Mouse (Mus musculus): ENCODE results near the gene Olfr1054. TPM values are rescaled to one million over a fixed set of nuclear protein-coding genes. Genes with fewer than 3 reads are reported as not detected.
"Not testable (repeated sequence)": the region's sequence is repeated elsewhere in the genome, so short reads cannot be mapped to it uniquely, and the experiment has no call there.

Gene Olfr1054
- not detected for total RNA-seq (2021)
- long read RNA-seq, experiment 1 = 0 reads
- long read RNA-seq, experiment 2 = 0 reads

DNA sequence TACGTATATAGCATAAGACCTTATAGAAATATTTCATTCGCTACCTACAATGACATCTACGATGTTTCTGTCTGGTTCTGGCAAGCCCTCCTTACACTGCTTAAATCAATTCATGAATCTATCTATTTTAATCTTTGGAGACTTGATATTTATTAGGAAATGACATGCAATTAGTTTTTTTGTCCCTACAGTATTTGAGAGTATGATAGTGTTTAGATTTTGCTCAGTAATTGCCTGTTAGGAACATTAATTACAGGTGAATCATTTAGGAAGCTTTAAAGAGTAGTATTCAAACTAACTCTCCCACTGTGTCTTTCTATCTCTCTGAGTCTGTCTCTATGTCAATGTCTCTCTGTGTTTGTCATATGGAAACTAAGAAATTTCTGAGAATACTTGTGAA is at the start of gene Olfr1054:
Gene Olfr1054 (minus strand): TSS at position 101 of the 400 bp plus-strand sequence.
- DNase-seq = no peak

DNA sequence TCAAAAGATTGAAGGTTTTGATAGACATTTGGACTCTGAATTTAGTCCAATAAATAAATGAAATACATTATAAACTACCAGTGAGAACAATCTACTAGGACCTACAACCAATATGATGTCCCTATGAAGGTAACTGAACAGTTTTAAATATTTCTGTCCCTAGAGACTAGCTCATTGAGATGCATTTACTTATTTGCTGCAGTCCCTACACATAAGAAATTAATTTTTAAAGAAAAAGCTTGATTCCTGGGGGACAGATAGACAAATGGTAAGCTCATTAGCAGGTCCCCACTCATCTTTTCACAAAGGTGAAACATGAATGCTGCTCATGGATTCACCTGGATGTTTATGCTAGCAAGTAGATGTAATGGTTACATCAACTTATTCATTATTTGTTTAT is 43.1 kb upstream of the Olfr1054 start, which contains the start of gene Olfr1057:
Gene Olfr1057 (minus strand): TSS at position 101 of the 400 bp plus-strand sequence.
- no peak for DNase-seq

DNA sequence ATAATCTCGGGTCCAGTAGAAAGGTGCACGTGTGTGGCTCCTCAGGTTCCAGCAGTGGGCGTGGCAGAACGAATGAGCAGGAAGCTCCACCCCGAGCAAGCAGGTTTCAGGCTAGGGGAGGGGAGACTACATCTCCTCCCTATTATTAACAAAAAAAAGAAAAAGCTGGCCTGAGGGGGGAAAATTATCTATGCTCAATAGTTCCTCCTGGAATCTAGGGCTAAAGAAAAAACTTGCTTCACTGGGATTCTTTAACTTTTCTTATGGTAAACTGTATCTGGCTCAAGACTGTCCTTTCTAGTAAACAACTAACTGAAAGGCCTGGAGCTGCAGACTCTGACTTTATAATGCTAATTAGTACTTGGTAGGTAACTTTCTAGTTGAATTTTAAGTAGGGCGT is 31.1 kb upstream of the Olfr1054 start:
- not testable (repeated sequence) for DNase-seq

DNA sequence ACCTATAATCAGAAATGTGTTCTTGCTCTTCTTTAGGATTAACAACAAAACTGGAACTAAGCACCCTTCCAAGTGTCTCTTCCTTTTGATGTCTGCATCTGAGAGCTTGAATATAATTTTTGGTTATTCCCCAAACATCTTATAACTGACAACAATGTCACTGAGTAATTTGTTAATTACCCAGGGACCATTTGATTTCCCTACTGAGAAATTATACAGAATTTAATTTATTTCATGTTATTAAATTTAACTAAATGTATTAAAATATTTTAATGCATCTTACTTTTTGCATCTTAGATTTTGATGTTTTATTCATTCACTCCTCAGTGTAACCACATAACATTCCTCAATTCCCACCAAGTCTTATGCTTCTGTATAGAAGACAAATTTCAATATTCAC is 27.1 kb upstream of the Olfr1054 start, which contains the start of gene Olfr1056:
Gene Olfr1056 (minus strand): TSS at position 101 of the 400 bp plus-strand sequence.
- DNase-seq = no peak

DNA sequence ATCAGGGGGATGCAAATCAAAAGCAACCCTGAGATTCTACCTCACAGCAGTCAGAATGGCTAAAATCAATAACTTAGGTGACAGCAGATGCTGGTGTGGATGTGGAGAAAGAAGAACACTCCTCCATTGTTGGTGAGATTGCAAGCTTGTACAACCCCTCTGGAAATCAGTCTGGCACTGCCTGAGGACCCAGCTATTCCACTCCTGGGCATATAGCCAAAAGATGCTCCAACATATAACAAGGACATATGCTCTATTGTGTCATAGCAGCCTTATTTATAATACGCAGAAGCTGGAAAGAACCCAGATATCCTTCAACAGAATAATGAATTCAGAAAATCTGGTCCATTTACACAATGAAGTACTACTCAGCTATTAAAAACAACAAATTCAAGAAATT is 16.5 kb upstream of the Olfr1054 start:
- not testable (repeated sequence) for DNase-seq

DNA sequence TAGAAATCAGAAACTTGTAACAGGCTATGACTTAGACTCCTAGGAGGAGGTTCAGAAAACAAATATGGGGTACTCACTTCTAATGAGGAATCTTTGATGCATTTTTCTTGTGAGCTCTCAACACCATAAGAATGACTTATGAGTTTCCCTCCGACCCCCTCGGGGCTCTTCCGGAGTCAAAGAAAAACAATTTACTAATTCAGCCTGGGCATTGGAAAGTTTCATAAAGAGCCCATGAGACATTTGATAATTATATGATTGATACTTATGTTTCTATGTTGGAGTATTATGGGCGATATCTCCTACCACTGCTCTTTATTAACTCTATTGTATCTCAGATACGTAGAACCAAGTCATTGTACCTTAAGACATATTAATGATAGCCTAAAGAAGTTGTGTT is 15.0 kb upstream of the Olfr1054 start, which contains the start of gene Olfr1055:
Gene Olfr1055 (minus strand): TSS at position 101 of the 400 bp plus-strand sequence.
- DNase-seq = no peak

DNA sequence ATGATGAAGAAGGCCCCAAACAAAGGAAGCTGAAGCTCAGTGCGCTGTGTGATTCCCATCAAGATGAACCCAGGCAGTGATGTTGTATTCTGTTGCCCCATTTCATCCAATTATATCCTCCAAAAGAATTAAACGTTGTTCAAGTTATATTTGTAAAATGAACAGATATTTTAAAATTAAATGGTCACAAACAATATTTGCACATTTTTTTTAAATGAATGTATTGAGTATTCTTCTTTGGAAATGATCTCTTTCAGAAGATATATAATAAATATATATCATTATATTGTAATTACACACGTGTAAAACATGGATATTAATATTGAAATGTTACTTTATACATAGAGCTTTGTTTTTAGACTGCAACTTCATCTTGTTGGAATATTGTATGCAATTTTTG is 20.0 kb downstream of the Olfr1054 start, which contains the start of gene Olfr1053:
Gene Olfr1053 (minus strand): TSS at position 101 of the 400 bp plus-strand sequence.
- no peak for DNase-seq

DNA sequence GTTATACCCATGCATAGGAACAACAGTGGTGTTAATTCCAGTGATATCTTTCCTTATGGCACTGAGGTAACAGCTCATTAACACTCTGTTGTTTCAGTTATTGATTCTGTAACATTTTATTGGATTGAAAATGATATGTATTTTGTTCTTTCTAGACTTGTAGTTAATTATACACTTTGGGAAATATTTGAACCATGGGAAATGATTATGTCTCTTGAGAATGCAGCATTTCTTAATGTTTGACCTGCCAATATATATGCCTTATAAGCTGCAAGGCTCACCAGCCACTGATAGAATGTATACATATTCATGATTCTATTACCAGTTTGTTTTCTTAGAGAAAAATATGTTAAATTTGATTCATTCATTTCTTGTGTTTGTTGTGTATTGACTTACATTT is 43.1 kb downstream of the Olfr1054 start, which contains the start of gene Olfr1052:
Gene Olfr1052 (plus strand): TSS at position 301 of the 400 bp plus-strand sequence.
- DNase-seq = no peak

Other genes with a start within 250 kb of the Olfr1054 start
- gene Olfr1037, start 248.0 kb downstream of the Olfr1054 start, total RNA-seq (2021) = not detected
- gene Olfr1039, start 199.5 kb downstream of the Olfr1054 start, total RNA-seq (2021) = not detected
- gene Olfr1040, start 188.7 kb downstream of the Olfr1054 start, total RNA-seq (2021) = not detected
- not detected for gene Olfr1042, start 173.6 kb downstream of the Olfr1054 start, total RNA-seq (2021)
- gene Olfr1043, start 167.9 kb downstream of the Olfr1054 start, total RNA-seq (2021) = not detected
- gene Olfr1044, start 157.6 kb downstream of the Olfr1054 start, total RNA-seq (2021) = not detected
- not detected for gene Olfr52, start 149.8 kb downstream of the Olfr1054 start, total RNA-seq (2021)
- gene Olfr1045, start 132.4 kb downstream of the Olfr1054 start, total RNA-seq (2021) = not detected
- not detected for gene Olfr1046, start 116.1 kb downstream of the Olfr1054 start, total RNA-seq (2021)
- gene Olfr1047, start 104.0 kb downstream of the Olfr1054 start, total RNA-seq (2021) = not detected
- not detected for gene Olfr1048, start 95.1 kb downstream of the Olfr1054 start, total RNA-seq (2021)
- gene Olfr1049, start 77.1 kb downstream of the Olfr1054 start, total RNA-seq (2021) = not detected
- gene Olfr1051, start 56.3 kb downstream of the Olfr1054 start, total RNA-seq (2021) = not detected
- not detected for gene Olfr1052, start 43.0 kb downstream of the Olfr1054 start, total RNA-seq (2021)
- not detected for gene Olfr1053, start 20.1 kb downstream of the Olfr1054 start, total RNA-seq (2021)
- gene Olfr1055, start 14.9 kb upstream of the Olfr1054 start, total RNA-seq (2021) = not detected
- gene Olfr1056, start 27.0 kb upstream of the Olfr1054 start, total RNA-seq (2021) = not detected
- gene Olfr1057, start 43.0 kb upstream of the Olfr1054 start, total RNA-seq (2021) = not detected
- gene Olfr1058, start 53.1 kb upstream of the Olfr1054 start, total RNA-seq (2021) = not detected
- gene Olfr1061, start 78.6 kb upstream of the Olfr1054 start, total RNA-seq (2021) = not detected
- gene Olfr1062, start 91.3 kb upstream of the Olfr1054 start, total RNA-seq (2021) = not detected
- not detected for gene Olfr1065, start 115.2 kb upstream of the Olfr1054 start, total RNA-seq (2021)
- gene Olfr1066, start 120.8 kb upstream of the Olfr1054 start, total RNA-seq (2021) = not detected
- gene Olfr228, start 152.0 kb upstream of the Olfr1054 start, total RNA-seq (2021) = not detected
- gene Olfr1076, start 173.0 kb upstream of the Olfr1054 start, total RNA-seq (2021) = not detected
- gene Olfr1079, start 207.0 kb upstream of the Olfr1054 start, total RNA-seq (2021) = not detected
- not detected for gene Olfr1080, start 222.8 kb upstream of the Olfr1054 start, total RNA-seq (2021)